Mouse (Mus musculus) cerebellum, postnatal 10 days (tissue): ENCODE measurements at regions not wholly inside any gene's neighbourhood (a gene's known extent, or its start where the extent isn't known, plus 50 kb on each side); places are given as distances from the start of the nearest gene placed in this dataset.
A peak's percentile ranks its signal among the peaks of the same experiment; 100 is the strongest.

Source experiments
- DNase-seq, 2 experiments: peaks; one replicate each; pipeline ENCODE4 v3.0.0; 2021; ENCODE audit warnings: mixed read lengths in 2 of 2

- no peak for DNase-seq
Observed at GRCm38 (mm10) chr12:28380203-28380602, 172.0 kb downstream of the Dcdc2c start.

DNA sequence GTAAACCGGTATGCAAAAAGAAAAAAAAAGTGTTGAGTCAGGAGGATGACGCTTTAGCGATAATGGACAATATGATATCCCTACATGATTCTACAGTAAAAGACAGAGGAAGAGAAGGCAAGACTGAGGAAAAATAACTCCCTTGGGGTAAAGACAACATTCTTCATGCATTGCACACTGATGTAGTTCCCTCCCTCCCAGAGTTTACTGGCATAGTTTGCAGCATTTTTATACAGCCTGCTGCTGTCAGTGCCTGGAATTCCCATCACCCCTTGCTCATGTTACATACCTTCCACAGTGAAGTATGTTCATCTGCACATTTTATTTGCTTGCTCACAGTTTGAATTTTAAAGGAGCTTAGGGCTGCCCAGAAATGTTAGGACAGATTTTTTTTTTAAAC lies 174.2 kb downstream of the Dcdc2c start:
- no peak for DNase-seq

DNA sequence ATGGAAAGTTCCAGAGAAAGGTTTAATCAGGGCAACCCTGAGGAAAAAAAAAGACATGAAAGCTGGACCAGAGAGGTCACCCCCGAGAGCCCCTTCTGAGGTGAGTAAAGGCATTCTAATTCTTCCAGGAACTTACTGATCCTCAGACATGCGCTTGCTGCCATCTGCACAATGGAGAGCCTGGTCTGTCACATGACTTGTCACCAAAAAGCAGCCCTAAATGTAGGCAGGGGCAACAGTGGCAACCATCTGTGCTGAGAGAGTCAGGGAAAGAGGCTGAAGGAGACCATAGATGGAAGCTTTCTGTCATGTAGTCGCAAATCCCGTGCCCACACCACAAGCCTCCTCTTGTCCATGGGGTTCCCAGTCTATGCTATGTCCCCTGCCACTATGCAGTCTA lies 174.8 kb downstream of the Dcdc2c start:
- no peak for DNase-seq

GRCm38 (mm10) chr12:28376770-28377169 lies 175.4 kb downstream of the Dcdc2c start:
- peak in 1 of 2 experiments; percentile 11 for DNase-seq

GRCm38 (mm10) chr12:28365304-28365703 lies 186.9 kb downstream of the Dcdc2c start:
- peak; percentile 19 to 20 for DNase-seq

- no peak for DNase-seq
Observed at GRCm38 (mm10) chr12:28358737-28359333, 193.4 kb downstream of the Dcdc2c start.

DNA sequence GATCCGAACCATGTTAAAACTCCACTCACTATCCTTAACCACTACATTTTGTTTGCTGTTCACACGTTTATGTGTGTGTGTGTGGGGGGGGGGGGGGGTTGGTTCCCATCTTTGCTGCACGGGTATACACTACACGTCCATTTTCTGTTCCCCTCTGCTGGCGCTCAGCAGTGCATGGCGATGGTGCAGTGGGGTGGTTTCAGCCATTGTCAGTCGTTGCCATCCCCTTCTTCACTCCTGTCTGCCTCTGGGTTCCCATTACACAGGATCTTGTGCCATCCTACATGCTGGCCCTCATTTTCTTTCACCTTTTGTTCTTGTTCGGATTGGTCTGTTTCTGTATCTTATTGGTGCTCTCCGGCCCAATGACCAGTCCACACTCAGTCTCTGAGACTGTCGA lies 194.4 kb downstream of the Dcdc2c start:
- no peak for DNase-seq

GRCm38 (mm10) chr12:28353140-28353539 lies 199.1 kb downstream of the Dcdc2c start:
- DNase-seq, result no peak

- no peak for DNase-seq
Observed at GRCm38 (mm10) chr12:28352571-28352970, 199.6 kb downstream of the Dcdc2c start.

DNA sequence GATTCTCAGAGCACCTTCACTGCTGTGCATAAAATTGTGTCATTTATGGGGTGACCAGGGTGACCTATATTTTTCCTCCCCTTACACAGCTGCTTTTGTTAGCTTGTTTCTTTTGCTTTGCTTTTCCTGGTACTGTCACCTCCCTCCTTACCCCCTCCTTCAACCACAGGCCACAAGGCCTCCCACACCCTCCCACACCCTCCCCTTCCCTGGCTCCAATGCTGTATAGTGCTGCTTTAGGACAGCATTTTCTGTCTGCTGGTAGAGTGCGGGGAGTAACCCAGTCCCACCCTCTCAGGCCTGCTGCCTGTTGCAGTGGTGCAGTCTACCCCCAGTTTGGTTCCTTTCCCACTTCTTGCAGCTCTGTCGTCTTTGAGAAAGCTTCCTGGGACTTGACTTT lies 209.5 kb downstream of the Dcdc2c start:
- no peak for DNase-seq

- no peak for DNase-seq
Observed at GRCm38 (mm10) chr12:28332591-28332990, 219.6 kb downstream of the Dcdc2c start.

DNA sequence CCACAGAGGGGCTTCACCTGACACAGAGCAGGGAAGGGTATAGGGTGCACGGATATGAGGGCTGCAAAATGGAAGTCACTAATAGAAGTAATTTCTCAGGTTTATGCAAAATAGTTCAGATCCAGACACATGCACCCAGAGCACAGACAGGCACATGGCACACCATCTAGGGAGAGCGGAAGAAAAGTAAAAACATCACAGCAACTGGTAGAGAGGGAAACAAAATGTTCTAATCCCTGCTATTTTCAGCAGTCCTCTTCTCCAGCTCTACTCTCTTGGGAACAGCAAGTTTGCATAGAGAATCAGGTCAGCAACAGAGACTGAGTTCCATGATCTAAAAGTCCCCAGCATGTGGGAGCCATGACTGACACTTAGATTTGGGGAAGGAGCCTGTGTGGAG lies 220.4 kb downstream of the Dcdc2c start:
- no peak for DNase-seq

GRCm38 (mm10) chr12:28323659-28324058 lies 228.5 kb downstream of the Dcdc2c start:
- no peak for DNase-seq

- DNase-seq, result peak; percentile 70
Observed at GRCm38 (mm10) chr12:28309226-28309625, 243.0 kb downstream of the Dcdc2c start.

GRCm38 (mm10) chr12:28302038-28302581 lies 250.1 kb downstream of the Dcdc2c start:
- no peak for DNase-seq

DNA sequence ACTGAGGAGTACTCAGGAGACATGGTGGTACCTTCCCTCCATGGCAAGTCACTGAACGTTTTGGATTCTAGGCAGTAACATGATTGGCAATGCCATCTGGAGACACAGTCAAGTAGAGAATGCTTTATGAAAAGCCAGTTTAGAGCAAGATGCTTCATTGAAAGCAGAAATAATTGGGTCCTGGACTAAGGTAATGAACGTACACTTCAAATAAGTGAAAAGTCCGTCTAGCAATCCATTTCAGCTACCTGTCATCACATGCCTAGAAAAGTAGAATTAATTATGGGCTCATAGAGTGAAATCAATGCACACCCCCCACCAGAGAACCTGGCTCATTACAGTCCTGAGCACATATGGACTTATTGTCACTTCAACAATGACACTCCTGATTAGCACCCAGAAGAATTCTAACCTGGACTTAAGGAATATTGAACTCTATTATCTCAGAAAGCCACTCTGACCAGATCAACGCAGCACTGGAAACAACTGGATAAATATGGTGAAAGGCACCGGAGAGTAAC lies 263.8 kb downstream of the Dcdc2c start:
- no peak for DNase-seq

GRCm38 (mm10) chr12:28255524-28255923 lies 296.7 kb downstream of the Dcdc2c start:
- DNase-seq, result peak in 1 of 2 experiments; percentile 8

- peak; percentile 24 to 43 for DNase-seq
Observed at GRCm38 (mm10) chr12:28250526-28250925, 301.7 kb downstream of the Dcdc2c start.

DNA sequence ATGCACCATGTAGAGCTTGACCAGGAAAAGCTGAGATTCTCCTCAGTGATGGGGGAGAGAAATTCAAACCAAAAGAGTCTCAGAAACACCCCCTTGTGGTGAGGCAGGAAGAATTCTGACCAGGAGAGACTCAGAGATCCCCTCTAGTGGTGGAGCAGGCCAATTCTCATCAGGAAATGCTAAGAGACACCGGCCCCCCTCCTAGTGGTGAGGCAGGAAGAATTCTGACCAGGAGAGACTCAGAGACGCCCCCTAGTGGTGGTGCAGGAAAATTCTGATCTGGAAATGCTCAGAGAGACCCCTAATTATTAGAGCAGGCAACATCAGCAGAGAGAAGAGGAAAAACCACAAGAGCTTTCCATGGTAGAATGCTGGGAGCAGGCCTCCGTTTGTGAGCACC lies 303.4 kb downstream of the Dcdc2c start:
- peak; percentile 44 to 48 for DNase-seq

DNA sequence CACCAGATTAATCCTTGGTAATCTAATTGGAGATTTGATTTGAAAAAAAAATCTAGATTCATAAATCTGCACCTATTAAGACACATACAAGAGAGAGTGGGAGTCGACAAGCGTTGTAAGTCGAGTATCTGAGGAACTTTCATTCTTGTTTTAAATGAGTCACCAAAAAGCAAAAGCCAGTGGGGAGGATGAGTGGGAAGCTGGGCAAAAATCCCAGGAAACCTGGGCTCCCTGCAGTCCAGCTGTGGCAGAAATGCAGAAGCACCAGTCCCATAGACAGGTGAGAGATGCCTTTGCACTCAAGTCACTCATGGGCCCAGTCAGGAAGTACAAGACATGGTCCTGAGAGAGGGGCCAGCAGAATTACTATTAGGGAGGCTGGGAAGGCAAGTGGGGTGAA lies 303.9 kb downstream of the Dcdc2c start:
- no peak for DNase-seq

DNA sequence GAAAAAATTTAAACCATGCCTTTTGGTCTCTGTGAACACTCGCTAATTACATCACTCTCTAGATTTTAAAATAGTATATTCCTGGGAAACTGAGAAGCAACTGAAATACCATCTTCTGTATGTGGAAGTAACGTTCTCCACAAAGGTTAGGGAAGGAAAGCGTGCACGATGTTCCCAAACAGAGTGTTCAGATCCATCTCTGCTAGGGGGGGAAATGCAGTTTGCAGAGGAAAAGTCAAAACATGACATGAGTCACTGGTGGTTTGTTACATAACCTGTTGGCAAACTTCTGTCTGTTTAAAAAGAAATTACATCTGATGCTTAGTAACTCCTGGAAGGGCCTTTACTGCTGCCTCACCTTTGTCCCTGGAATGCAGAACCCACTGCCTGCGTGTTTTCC lies 314.2 kb downstream of the Dcdc2c start:
- no peak for DNase-seq

DNA sequence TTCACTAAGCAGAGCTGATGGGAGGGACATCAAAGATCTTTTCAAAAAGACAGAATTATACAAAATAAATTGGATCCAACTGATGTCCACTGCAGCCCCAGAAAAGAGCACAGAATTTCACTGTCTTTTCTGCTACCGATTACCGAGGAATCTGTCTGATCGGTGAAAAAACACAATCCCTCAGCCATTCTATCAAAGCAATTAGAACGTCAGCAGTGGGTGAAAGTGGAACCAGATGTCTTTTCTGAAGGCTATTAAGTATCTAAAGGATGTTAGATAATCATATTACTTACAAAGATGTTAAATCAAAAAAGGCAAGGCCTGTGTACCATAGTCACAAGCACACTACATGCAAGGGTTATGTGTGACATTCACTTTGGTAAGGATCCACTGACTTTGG lies 315.2 kb downstream of the Dcdc2c start:
- no peak for DNase-seq

GRCm38 (mm10) chr12:28202847-28203246 lies 349.4 kb downstream of the Dcdc2c start:
- DNase-seq, result no peak

DNA sequence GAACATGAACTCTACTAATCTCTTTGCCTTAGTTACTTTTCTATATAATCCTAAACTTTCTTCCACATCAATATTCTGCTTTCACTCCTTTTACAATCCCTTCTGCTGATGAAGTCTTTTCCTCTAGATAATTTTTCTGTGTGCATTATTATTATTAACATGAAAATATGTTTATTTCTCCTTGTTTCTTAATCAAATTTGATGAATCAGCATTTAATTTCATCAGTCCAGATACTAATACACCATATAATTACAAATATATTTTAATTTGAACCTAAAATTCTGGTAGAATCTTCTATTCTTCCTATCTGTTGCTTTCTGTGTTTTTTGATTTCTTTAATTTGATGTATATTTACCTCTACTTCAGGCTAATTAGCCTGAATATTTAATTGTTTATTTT lies 365.5 kb downstream of the Dcdc2c start:
- no peak for DNase-seq

DNA sequence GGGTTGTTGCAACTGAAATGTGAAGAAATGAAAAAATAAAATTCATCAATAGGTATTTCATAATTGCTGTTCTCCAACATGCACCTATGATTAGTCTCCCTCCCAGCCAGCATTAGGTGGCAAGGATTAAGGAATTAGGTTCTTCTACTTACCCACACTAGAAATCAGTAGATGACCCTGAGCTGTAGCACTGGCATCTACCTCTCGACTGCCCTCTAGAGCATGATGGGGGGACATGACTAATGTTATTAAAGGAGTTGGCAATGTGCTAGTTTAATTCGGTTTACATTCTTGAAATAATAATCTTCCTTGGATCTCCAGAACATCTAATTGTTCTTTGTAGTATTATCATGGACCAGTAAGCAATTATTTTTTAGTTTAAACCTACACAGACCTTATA lies 370.9 kb downstream of the Dcdc2c start:
- peak; percentile 10 to 11 for DNase-seq
